Mouse (Mus musculus): ENCODE results near the gene Aff4. TPM values are rescaled to one million over a fixed set of nuclear protein-coding genes. Genes with fewer than 3 reads are reported as not detected.

Gene Aff4
- polyA plus RNA-seq, 1 experiment from 2014 or later, result 40.4 TPM

- WGBS, result 3% methylated on average over 14 of the region's 14 CpGs
Measured at GRCm38 (mm10) chr11:53351943-53352590, 1.4 kb downstream of the Aff4 start.

GRCm38 (mm10) chr11:53358504-53359155 lies 8.0 kb downstream of the Aff4 start:
- H3K36me3 ChIP-seq (ENCODE audit: control insufficient read depth, insufficient read depth, low read length), result no peaks in the 10 kb centered on the region
- H3K9ac ChIP-seq (ENCODE audit: low read depth, low read length), result no peak overlapping the region
- H3K27me3 ChIP-seq (replicated peaks; ENCODE audit: control insufficient read depth, insufficient read depth, low read length), result no peaks in the 10 kb centered on the region
- ATAC-seq, result no peak
- H3K4me3 ChIP-seq (ENCODE audit: low read length), result no peak overlapping the region
- no peak overlapping the region for H3K4me2 ChIP-seq (ENCODE audit: low read length)
- H3K4me1 ChIP-seq (ENCODE audit: control insufficient read depth, insufficient read depth, low read depth, low read length), result 0 out of 2 replicates have a peak, but pooled peaks cover 3% of the 10 kb centered on the region
- no peaks in the 10 kb centered on the region for H3K9me3 ChIP-seq (ENCODE audit: control insufficient read depth, low read length)
- no peak overlapping the region for H3K27ac ChIP-seq (ENCODE audit: low read depth, low read length)
- WGBS, result 94% methylated on average over 5 of the region's 5 CpGs

More at GRCm38 (mm10) chr11:53351943-53352590, 1.4 kb downstream of the Aff4 start:
- Histone ChIP-seq H3K27me3 (replicated peaks; ENCODE audit: control insufficient read depth, insufficient read depth, low read length) (no peaks in the 10 kb centered on the region), H3K4me3 (ENCODE audit: low read length) (peak overlapping the region; percentile 97), H3K4me1 (ENCODE audit: control insufficient read depth, insufficient read depth, low read depth, low read length) (peaks cover 11% of the 10 kb centered on the region), H3K27ac (ENCODE audit: low read depth, low read length) (peak overlapping the region; percentile 99), H3K9me3 (ENCODE audit: control insufficient read depth, low read length) (no peaks in the 10 kb centered on the region), H3K36me3 (ENCODE audit: control insufficient read depth, insufficient read depth, low read length) (no peaks in the 10 kb centered on the region), H3K4me2 (ENCODE audit: low read length) (peak overlapping the region; percentile 74), H3K9ac (ENCODE audit: low read depth, low read length) (peak overlapping the region; percentile 99)
- ATAC-seq, result no peak

DNA sequence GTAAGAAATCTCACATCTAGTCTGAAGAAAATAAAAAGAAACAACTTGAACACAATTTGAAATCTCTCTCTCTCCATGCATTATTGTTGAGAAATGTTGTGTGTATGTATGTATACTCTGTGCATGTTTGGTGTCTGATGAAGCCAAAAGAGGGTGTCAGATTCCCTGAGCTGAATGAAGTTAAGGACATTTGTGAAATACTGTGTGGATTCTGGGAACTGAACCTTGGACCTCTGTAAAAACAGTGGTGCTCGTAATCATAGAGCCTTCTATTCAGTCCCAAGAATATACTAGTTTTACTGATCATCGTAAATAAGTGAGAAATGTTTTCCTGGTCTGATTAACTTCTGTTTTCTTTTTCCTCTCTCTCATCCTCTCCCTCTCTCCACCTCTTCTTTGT lies 16.4 kb downstream of the Aff4 start:
- ATAC-seq, result no peak
- H3K9me3 ChIP-seq (ENCODE audit: control insufficient read depth, low read length), result no peaks in the 10 kb centered on the region
- H3K9ac ChIP-seq (ENCODE audit: low read depth, low read length), result no peak overlapping the region
- H3K4me2 ChIP-seq (ENCODE audit: low read length), result no peak overlapping the region
- H3K27me3 ChIP-seq (replicated peaks; ENCODE audit: control insufficient read depth, insufficient read depth, low read length), result no peaks in the 10 kb centered on the region
- no peak overlapping the region for H3K4me3 ChIP-seq (ENCODE audit: low read length)
- H3K27ac ChIP-seq (ENCODE audit: low read depth, low read length), result no peak overlapping the region
- H3K36me3 ChIP-seq (ENCODE audit: control insufficient read depth, insufficient read depth, low read length), result peaks cover 5% of the 10 kb centered on the region
- no peaks in the 10 kb centered on the region for H3K4me1 ChIP-seq (ENCODE audit: control insufficient read depth, insufficient read depth, low read depth, low read length)
- WGBS, result 91% methylated on average over 2 of the region's 2 CpGs

- no peak overlapping the region for H3K27ac ChIP-seq (ENCODE audit: low read depth, low read length)
- 87% methylated on average over 1 of the region's 1 CpGs for WGBS
- no peak overlapping the region for H3K9ac ChIP-seq (ENCODE audit: low read depth, low read length)
- no peaks in the 10 kb centered on the region for H3K4me1 ChIP-seq (ENCODE audit: control insufficient read depth, insufficient read depth, low read depth, low read length)
- H3K36me3 ChIP-seq (ENCODE audit: control insufficient read depth, insufficient read depth, low read length), result peaks cover 5% of the 10 kb centered on the region
- no peak for ATAC-seq
- H3K4me2 ChIP-seq (ENCODE audit: low read length), result no peak overlapping the region
- H3K4me3 ChIP-seq (ENCODE audit: low read length), result no peak overlapping the region
- H3K9me3 ChIP-seq (ENCODE audit: control insufficient read depth, low read length), result no peaks in the 10 kb centered on the region
- no peaks in the 10 kb centered on the region for H3K27me3 ChIP-seq (replicated peaks; ENCODE audit: control insufficient read depth, insufficient read depth, low read length)
Measured at GRCm38 (mm10) chr11:53378918-53379317, 28.3 kb downstream of the Aff4 start.

DNA sequence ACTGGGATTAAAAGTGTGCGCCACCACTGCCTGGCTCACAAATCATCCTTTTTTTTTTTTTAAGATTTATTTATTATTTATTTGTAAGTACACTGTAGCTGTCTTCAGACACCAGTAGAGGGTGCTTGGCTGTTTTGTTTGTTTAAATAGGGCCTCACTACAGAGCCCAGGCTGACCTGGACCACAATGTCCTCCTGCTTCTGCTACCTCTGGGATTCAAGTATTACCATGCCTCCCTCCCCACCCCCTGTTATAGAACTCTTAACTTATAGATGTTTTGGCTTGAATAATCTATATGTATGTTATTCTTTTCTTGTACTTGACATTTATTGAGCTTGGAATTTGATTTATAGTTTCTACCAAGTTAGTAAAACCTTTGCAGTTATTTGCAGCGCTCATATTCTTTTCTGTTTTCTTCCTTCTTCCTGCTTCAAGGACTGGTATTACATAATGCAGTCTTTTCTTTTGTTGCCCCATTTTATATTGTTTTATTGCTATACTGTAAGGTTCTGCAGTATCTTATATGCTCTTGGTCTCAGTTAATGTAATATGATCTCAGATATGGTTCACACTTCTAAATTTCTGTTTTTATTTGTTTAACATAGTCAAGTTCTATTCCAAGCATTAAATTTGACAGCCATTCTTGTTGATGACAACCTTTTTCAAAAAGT lies 33.3 kb downstream of the Aff4 start:
- 94% methylated on average over 2 of the region's 2 CpGs for WGBS

DNA sequence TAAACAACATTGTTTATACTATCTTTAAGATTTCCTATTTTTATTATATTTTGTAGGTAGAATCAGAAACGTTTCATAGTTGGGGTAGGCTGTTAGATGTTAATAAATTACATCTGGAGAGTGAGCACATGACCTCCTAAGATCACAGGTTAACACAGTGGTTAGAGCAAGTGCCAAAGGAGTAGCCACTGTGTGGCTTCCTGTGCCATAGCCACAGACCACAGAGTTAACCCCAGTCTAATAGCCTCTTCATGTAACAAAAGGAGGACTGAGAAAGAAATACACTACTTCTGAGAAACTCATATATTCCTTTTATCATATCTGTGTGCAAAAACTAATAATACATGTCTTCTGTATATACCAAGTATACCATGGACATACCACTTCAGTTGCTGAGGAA lies 43.2 kb downstream of the Aff4 start:
- Histone ChIP-seq H3K27me3 (replicated peaks; ENCODE audit: control insufficient read depth, insufficient read depth, low read length) (no peaks in the 10 kb centered on the region), H3K36me3 (ENCODE audit: control insufficient read depth, insufficient read depth, low read length) (peaks cover 16% of the 10 kb centered on the region), H3K9ac (ENCODE audit: low read depth, low read length) (no peak overlapping the region), H3K4me2 (ENCODE audit: low read length) (no peak overlapping the region), H3K9me3 (ENCODE audit: control insufficient read depth, low read length) (no peaks in the 10 kb centered on the region), H3K27ac (ENCODE audit: low read depth, low read length) (no peak overlapping the region), H3K4me1 (ENCODE audit: control insufficient read depth, insufficient read depth, low read depth, low read length) (no peaks in the 10 kb centered on the region), H3K4me3 (ENCODE audit: low read length) (no peak overlapping the region)
- ATAC-seq, result no peak
- 92% methylated on average over 1 of the region's 1 CpGs for WGBS

More for the DNA sequence above, 33.3 kb downstream of the Aff4 start:
- no peak for ATAC-seq
- Histone ChIP-seq H3K36me3 (ENCODE audit: control insufficient read depth, insufficient read depth, low read length) (peaks cover 2% of the 10 kb centered on the region; the same call in 1 of the 2 replicates), H3K27me3 (replicated peaks; ENCODE audit: control insufficient read depth, insufficient read depth, low read length) (no peaks in the 10 kb centered on the region), H3K27ac (ENCODE audit: low read depth, low read length) (no peak overlapping the region), H3K4me3 (ENCODE audit: low read length) (no peak overlapping the region), H3K4me2 (ENCODE audit: low read length) (no peak overlapping the region), H3K4me1 (ENCODE audit: control insufficient read depth, insufficient read depth, low read depth, low read length) (no peaks in the 10 kb centered on the region), H3K9me3 (ENCODE audit: control insufficient read depth, low read length) (no peaks in the 10 kb centered on the region), H3K9ac (ENCODE audit: low read depth, low read length) (no peak overlapping the region)

GRCm38 (mm10) chr11:53403638-53404037 lies 53.0 kb downstream of the Aff4 start:
- 100% methylated on average over 1 of the region's 1 CpGs for WGBS
- no peaks in the 10 kb centered on the region for H3K4me1 ChIP-seq (ENCODE audit: control insufficient read depth, insufficient read depth, low read depth, low read length)
- no peak overlapping the region for H3K9ac ChIP-seq (ENCODE audit: low read depth, low read length)
- no peak overlapping the region for H3K4me2 ChIP-seq (ENCODE audit: low read length)
- no peaks in the 10 kb centered on the region for H3K9me3 ChIP-seq (ENCODE audit: control insufficient read depth, low read length)
- peaks cover 52% of the 10 kb centered on the region for H3K36me3 ChIP-seq (ENCODE audit: control insufficient read depth, insufficient read depth, low read length)
- H3K27ac ChIP-seq (ENCODE audit: low read depth, low read length), result no peak overlapping the region
- H3K27me3 ChIP-seq (replicated peaks; ENCODE audit: control insufficient read depth, insufficient read depth, low read length), result no peaks in the 10 kb centered on the region
- H3K4me3 ChIP-seq (ENCODE audit: low read length), result no peak overlapping the region
- ATAC-seq, result no peak

GRCm38 (mm10) chr11:53411738-53412137 lies 61.1 kb downstream of the Aff4 start:
- no peak for ATAC-seq
- Histone ChIP-seq H3K27me3 (replicated peaks; ENCODE audit: control insufficient read depth, insufficient read depth, low read length) (no peaks in the 10 kb centered on the region), H3K4me1 (ENCODE audit: control insufficient read depth, insufficient read depth, low read depth, low read length) (no peaks in the 10 kb centered on the region), H3K9ac (ENCODE audit: low read depth, low read length) (no peak overlapping the region), H3K4me2 (ENCODE audit: low read length) (no peak overlapping the region), H3K4me3 (ENCODE audit: low read length) (no peak overlapping the region), H3K36me3 (ENCODE audit: control insufficient read depth, insufficient read depth, low read length) (peaks cover 65% of the 10 kb centered on the region), H3K27ac (ENCODE audit: low read depth, low read length) (no peak overlapping the region), H3K9me3 (ENCODE audit: control insufficient read depth, low read length) (no peaks in the 10 kb centered on the region)

DNA sequence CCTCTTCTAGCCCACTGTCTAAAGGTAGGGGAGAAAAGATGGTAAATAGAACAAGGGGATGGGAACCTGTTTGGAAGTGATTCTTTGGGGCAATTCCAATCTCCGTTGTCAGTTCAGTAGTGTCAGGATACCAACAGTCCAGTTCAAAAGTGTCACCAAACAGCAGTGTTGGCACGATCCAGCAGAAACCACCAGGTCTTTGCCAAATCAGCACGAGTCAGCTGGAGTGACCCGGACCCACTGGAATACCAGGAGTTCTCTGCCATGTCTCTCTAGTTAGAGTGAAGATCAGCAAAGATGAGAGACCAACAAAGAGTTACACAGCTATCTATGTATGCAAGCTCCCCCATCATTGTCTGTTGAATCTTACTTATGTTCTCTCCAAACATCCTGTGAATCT lies 63.2 kb downstream of the Aff4 start:
- Histone ChIP-seq H3K4me1 (ENCODE audit: control insufficient read depth, insufficient read depth, low read depth, low read length) (no peaks in the 10 kb centered on the region), H3K36me3 (ENCODE audit: control insufficient read depth, insufficient read depth, low read length) (peaks cover 65% of the 10 kb centered on the region), H3K27me3 (replicated peaks; ENCODE audit: control insufficient read depth, insufficient read depth, low read length) (no peaks in the 10 kb centered on the region), H3K4me3 (ENCODE audit: low read length) (no peak overlapping the region), H3K27ac (ENCODE audit: low read depth, low read length) (no peak overlapping the region), H3K4me2 (ENCODE audit: low read length) (no peak overlapping the region), H3K9me3 (ENCODE audit: control insufficient read depth, low read length) (no peaks in the 10 kb centered on the region), H3K9ac (ENCODE audit: low read depth, low read length) (no peak overlapping the region)
- ATAC-seq, result no peak
- 91% methylated on average over 4 of the region's 4 CpGs for WGBS
